Mouse (Mus musculus): ENCODE measurements around the gene Sema3f.

The Sema3f gene

DNA sequence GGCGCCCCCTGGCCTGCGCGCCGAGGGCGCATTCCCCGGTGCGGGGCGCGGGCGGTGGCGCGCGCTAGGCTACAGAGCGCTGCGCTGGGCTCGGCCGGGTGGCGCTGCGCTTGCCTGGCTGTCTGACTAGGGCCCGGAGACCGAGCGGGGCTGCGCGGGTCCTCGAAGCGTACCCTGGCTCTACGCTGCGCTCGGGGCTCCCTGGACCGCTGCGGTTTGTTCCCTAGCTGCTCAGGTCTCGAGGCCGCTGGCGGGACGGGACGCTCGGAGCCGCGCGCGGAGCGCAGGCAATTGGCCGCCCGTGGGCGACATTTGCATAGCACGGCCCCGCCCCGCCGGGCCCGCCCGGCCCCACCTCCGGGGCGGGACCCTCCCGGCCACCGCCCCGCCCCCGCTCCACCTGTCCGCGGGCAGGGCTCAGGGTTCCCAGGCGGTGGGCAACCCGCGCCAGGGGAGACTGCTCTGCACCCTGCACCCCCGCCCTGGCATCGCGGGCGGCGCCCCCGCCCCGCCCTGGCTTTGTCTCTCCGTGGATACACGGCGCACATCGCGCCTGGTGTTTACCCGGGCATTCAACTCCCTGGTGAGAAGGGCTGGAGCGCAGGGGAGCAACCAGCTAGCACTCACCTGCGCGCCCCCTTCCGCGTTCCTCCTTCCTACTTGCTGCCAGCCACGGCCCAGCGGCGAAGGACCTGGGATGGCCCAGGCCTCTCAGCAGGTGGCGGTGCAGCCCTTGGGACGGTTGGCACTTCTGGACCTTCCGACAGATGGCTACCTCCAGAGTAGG lies at the start of gene Sema3f:
TSS of gene Sema3f (minus strand) at position 779 of the 787 bp plus-strand sequence.
- no peak for DNase-seq (ENCODE audit: low spot score)

DNA sequence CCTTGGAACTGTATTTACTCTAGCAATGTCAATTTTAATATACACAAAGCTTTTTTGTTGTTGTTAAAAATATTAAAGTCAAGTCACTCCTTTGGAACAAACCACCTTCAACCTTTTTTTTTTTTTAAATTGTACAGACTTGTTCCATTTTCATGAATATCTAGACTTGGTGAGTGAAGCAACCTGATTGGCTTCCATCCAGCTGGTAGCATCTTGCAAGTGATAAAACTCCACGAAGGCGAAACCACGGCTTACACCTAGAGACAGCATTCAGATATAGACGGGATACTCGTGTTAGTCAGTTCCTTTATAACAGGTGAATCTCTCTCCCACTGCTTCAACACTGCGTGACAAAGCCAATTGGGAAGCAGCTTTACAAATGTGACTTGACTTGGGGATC lies 49.3 kb upstream of the Sema3f start:
- DNase-seq (ENCODE audit: low spot score) = no peak

DNA sequence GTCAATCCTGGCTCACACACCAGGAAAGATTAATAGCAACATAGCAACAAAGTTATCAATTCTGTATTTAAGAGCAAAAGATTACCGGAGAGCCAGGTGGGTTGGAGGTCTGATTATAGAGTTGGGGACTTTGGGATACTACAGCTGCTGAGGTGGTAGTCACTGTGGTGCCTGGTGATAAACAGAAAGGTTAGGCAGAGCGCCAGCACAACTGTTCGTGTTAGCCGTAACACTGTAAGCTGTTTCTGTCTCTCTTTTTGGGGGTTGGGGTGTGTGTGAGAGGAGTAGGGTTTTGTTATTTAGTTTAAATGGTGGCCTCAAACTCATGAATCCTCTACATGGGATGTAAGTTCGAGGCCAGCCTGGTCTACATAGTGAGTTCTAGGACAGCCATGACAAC lies 40.1 kb upstream of the Sema3f start:
- no peak for DNase-seq (ENCODE audit: low spot score)

DNA sequence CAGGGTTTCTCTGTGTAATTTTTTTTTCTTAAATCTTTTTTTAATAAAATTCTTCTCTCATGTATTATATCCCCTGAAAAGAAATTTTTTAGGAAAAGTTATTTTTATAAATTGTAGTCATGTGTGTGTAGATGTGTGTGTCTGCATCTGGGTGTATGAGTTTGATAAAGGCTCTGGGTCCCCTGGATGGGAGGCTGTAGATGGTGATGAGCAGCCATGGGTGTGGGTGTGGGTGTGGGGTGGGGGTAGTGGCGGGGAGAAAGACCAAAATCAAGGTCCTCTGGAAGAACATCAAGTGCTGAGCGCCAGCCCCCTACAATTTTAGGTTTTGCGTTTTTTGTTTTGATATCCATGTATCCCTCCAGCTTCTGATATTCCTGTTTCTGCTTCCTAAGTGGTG lies 37.8 kb upstream of the Sema3f start:
- no peak for DNase-seq (ENCODE audit: low spot score)

DNA sequence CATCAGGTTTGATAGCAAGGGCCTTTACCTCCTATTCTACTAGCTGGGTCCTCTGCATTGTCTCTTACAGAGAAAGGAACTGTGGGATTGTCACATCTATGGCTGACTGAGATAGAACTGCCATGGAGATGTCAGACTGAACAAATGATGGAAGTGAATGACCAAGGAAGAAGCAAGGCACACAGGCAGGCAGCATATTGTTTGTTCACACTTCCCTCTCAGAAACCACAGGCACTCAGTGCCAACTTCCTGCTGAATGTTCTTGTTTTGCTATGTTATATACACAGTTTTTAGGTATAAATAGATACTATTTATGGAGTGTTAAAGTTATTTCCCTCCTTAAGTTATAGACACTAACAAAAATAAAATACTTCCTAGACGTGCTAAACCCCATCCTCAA lies 37.0 kb upstream of the Sema3f start:
- no peak for DNase-seq (ENCODE audit: low spot score)

DNA sequence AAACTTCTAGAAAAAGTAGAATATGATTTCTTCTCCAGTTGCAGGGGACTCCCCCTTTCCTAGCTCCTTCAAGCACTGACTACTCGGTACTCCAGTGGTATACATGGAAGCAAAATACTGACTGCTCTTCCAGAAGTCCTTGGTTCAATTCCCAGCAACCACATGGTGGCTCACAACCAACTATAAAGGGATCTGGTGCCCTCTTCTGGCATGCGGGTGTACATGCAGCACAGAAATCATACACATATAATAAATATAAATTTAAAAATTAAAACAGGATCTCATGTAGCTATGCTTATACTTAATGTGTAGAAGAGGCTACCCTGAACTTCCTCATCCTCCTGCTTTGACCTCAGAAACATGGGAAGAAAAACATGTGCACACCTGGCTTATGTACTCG lies 36.4 kb upstream of the Sema3f start:
- DNase-seq (ENCODE audit: low spot score) = no peak

DNA sequence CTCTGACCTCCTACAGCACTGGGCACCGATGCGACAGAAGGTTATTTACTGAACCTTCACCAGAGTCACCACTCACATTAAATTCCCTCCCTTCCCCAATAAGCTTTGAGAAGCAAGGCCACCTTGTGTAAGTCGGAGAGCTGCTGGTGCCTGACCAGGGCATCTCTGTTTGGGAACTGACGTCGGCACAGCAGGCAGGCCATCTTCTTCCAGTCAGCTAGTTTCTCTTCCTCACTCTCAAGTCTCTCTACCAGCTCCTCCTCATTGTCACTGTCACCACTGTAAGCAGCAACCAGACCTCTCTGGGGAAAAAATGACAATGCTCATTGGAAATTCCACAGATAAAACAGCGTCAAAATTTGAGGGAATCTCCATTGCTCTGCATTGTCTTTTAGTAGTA lies 33.8 kb upstream of the Sema3f start:
- no peak for DNase-seq (ENCODE audit: low spot score)

DNA sequence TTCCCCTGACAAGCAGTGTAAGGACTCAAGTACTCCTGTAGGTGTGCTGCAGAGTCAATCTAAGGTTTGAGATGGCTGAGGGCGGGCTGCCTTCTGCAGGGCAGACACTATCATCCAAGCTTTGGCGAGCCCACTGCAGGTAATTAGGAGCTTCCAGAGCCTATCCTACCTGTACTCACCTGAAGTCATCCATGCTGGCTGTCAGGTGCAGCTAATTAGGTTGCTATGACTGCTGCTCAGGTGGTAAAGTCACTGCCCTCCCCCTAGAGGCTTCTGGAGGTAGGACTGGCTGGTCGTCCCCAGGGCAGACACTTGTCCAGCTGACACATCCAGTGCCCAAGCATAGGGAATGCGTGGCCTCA lies 28.5 kb upstream of the Sema3f start:
- DNase-seq (ENCODE audit: low spot score) = no peak

DNA sequence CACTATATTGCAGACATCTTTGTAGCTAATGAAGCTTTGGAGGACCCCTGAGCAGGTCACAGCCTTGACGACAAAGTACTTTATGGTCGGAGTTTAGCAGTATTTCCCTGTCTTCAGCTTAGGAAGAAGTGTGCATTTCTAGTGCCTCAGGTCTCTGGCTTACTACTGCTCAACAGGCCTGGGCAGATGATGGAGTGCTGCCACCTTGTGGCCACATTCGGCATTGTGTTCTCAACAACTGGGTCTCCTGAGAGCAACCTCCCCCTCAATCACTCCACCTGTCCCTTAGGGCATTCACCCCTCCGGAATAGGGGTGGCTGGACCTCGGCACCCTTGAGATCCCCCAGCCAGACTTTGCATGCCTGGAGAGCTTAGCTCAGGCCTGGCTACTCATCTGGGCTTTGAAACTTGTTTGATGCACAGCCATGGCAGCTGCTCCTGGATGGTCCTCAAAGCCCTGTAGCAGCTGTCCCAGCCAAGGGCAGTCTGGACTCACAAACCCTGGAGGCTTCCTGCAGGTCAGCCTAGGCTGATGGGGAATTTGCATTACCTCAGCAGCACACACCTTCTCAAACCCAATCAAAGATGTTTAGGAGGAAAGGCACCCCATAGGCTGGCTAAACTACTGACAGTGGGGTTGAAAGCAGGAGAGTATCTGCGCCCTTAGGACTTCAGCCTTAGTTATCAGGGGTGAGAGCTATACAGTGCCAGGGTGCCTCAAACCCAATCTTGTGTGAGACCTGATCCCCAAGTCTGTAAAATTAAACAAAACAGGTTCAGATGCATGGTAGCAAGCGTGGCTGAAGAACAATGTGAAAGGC lies 28.0 kb upstream of the Sema3f start:
- DNase-seq (ENCODE audit: low spot score) = peak; percentile 74

DNA sequence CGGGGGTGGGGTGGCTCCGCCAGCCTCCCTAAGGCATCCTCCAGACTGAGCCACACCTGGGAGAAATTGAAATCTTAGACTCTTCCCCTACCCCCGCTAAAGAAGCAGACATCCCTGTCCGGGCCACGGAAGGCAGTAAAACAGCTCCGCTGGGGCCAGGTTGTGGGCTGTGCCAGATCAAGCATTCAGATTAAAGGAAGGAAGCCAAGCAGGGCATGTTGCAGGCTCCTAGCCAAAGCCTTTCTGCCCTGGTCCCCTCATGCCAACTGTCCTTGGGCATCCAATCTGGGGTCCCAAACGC lies 25.9 kb upstream of the Sema3f start:
- DNase-seq (ENCODE audit: low spot score) = no peak

DNA sequence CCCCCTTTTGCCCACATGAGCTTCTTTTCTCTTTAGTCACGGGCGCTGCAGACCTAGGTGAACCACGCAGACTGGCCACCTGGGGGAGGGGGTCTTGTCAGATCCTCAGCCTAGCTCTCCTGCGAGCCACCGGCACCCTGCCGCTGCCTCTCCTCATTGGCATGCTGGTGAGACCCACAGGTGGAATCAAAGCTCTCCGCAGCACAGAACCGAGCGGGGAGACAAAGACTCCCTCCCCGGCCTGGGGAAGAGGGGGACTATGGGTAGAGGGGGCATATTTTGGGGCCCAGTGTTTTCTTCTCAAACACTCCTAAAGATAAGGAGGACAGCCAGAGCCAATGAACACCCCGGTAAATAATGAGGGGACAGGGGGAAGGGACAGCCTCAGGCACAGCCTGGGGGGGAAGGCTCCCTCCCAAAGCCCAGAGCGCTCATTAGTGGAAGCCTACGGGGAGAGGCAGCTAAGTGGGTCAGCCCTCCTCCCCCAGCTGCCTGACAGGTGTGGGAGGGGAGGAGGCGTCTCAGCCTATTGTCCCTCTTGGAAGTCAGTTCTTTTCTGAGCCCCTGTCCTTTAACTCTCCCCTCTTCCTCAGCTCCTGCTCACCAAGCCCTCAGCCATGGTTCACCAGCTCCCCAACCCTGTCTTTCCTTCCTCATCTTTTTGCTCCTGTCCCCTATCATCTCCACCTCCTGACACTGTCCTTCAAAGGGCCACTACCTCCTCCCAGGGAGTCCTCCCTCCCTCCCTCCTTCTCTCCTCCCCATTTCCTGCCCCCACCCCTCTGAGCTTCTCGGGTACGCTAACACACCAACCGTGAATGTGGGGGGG lies 25.3 kb upstream of the Sema3f start:
- DNase-seq (ENCODE audit: low spot score) = no peak

DNA sequence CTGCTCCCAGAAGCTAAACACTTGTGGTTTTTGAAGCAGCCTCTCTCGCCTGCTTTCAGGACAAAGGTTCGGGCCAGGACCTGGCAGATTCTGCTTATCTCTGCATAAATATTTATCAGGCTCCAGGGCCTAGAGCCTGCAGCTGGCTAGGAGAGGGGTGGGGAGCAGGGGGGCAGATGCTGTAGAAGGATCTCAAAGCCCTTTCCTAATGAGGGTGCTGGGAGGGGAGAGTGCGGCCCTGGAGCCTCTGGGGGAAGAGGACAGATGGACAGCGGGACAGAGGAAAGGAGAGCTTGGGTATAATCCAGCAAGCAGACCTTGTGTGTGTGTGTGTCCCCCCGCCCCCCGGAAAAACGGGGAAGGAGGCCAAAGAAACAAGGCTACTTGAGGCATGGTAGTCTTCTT lies 24.3 kb upstream of the Sema3f start:
- DNase-seq (ENCODE audit: low spot score) = no peak

DNA sequence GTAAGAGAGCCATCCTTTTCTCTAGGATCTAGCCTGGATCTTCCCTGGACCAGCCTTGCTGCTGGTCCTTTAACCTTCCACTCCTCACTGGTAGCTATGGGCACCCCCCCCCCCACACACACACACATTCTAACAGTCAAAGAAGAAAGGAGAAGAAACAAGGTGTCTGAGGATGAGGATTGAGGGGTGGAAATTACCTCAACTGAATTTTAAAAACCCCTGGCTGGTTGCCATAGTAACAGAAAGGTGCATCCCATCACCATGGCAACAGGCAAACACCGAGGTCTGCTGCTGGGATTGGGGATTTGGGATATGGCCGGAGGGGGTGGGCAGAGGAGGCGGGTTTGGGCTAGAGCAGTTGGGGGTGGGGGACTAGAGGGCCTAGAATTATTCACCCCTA lies 19.4 kb upstream of the Sema3f start:
- no peak for DNase-seq (ENCODE audit: low spot score)

DNA sequence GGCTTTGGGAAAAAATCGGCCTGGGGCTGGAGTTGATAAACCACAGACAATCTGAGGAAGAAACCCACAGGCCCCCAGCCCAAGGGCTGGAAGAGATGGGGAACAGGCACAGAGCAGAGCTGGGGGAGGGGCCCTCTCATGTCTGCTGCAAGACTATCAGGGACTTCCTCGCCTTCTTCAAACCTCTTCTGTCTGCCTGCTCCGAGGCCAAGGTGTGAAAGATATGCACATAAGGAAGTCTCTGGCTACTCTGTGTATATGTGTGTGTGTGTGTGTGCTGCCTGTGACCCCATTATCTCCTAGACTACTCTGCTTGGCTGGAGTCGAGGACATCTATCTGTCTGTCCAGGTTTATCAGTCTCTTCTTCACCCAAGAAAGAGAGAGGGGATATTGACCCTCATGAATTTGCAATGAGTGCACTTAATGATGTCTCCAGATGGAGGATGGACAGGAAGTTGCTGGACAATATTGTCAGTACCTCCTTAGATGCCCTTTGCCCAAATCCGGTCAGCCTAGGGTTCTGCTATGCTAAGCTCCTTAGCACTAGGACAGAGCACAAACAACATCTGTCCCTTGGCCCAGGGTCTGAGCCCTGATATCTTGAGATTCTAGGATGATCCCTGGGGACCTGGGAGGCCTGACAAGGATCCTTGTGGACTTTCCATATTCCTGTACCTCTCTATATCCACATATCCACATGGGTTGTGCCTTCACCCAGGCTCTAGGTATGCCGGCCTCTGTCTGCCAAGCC lies 18.8 kb upstream of the Sema3f start:
- no peak for DNase-seq (ENCODE audit: low spot score)

DNA sequence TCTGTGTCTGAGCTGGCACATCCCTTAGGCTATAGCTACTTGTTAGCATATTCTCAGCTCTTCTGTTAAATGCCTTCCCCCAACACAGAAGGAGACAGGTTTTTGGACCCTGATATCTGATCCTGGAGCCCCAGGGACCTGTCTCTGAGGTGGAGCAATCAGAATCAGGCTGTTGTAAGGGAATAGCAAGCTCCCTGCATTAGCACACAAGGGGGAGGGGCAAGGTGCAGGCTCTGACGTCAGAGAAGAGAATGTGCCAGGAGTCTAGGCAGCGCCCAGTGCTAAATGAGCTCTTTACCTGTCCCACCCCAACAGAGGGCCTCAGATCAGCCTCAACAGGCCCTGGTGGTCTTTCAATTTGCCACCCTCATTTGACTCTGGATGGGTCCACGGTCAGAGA lies 16.8 kb upstream of the Sema3f start:
- no peak for DNase-seq (ENCODE audit: low spot score)

DNA sequence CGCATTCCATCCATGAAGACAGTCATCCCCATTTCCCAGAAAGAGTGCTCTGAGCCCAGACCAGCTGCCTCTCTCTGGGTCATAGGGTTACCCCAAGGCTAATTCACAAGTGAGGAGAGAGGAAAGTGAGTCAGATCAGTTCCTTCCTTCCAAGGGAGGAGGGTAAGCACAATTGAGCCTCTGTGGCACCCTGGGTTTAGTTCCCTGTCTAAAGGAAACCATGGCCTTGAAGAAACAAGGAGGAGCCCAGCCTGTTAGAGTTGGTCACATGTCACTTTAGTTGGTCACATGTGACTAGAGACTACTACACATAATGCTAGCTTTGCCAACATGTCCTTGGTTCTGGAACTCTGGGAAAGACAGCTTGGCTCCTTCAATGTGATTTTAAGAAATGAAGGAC lies 14.5 kb upstream of the Sema3f start:
- no peak for DNase-seq (ENCODE audit: low spot score)

DNA sequence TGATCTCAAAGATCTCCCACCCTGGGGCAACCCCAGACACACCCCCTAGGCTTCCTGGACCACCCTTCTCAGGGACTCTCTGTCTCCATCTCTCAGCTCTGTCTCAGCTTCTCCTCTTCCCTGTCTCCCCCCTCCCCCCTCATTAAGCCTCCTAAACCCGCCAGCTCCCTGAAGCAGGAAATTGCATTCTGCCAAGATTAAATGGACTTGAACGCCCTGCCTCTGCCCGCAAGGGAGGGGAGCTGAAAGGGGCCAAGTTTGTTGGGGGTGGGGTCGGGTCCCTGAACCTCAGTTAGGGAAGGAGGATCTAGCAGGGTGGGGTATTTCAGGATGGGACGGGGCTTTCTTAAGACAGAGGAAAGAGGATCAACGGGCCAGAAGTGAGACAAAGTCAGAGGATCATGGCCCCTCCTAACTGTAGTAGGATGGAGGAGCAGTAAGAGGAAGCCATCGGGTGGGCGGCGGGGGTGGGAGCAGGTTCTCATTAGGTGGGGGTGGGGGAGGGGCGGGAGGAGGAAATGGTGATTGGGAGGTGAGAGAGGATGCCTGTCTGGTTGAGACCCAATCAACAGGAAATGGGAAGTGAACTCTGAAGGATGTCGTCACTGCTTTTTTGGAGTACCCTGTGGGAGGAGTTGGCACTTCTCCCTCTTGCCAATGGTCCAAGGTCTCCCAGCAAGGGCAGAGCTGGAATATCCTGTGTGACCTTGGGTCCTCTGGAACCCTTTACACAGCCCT lies 13.7 kb upstream of the Sema3f start:
- no peak for DNase-seq (ENCODE audit: low spot score)

DNA sequence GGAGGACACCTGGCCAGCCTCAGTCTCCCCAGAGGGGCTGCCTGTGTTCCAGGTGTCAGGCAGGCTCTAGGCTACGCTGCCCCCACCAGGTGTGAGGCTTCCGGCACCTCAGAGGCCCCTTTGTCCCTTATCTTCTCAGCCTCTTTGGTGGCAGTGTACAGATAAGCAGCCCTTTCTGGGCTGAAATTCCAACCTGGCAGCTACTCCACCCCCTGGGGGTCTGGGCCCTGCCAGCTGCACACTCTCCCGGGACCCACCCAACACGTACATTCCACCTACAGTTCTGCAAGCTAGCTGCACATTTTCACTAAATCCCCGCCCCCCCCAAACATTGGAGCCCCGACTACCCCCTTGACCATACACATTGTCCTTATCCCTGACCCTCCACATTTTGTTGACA lies 13.0 kb upstream of the Sema3f start:
- no peak for DNase-seq (ENCODE audit: low spot score)

DNA sequence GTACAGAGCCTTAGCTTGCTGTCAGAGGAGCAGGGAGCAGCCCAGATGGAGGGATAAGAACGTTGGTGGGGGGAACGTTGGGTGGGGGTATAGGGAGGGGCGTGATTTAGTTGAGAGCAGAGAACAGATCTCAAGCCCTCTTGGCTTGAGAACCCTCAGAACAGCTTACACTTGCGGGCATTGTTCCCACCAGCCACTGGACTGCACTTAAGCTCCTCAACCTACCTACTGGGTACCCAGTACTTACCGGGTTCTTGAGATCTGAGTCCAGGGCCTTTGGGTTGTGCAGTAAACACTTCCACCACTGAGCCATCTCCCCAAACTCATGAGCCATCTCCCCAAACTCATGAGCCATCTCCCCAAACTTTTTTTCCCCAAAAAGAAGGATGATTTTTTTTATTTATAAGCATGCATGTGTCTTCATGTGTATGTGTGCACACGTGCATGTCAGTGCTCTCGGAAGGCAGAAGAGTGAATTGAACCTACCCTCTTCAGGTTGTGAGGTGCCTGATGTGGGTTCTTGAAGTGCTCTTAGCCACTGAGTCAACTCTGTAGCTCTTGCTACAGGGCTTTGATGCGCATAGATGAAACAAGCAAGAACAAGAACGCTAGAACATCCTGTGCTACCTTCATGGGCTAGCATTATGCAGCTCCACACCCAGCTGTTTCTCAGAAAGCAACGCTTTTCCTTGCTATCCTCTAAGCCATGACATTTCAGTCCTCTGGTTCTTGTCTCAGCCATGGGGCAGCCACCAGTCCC lies 8.7 kb upstream of the Sema3f start:
- no peak for DNase-seq (ENCODE audit: low spot score)

DNA sequence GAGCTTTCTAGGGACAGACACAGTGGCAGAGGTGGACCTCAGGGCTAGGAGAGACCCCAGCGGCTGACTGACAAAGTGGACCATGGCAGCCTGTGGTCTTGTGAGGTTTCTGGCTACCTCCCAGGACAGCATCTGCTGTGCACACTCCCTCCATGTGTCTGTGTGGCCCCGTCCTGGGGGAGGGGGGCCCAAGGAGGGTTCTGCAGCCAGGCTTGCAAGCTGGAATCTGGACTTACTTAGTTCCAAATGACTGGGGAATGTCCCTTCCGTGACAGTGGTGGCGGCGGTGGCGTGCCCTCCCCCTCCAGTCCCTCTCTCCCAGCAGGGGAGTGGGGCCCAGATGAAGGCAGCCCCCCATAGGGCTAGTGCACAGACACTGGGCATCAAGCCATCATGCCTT lies 6.7 kb upstream of the Sema3f start:
- DNase-seq (ENCODE audit: low spot score) = no peak

DNA sequence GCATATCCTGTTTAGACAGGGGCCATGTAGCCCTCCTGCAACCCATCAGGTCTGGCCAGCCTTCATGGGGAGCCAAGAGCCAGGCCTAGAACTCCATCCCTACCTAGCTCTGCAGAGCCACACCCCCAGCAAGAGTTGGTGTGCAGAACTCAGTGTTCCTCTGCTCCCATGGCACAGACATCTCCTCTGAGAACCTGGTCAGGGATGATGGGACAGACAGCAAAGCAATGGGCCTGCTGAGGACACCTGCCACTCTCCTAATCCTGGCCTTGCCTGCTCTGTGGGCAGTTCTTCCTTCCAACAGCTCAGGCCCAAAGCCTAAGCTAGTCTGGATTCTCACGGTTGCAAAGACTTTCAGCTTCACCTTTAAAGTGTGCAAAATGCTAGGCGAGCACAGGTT lies 5.4 kb upstream of the Sema3f start:
- DNase-seq (ENCODE audit: low spot score) = no peak
